Mouse (Mus musculus) liver, embryonic 13.5 days (tissue): ENCODE measurements at regions not wholly inside any gene's neighbourhood (a gene's known extent, or its start where the extent isn't known, plus 50 kb on each side); places are given as distances from the start of the nearest gene placed in this dataset.

Source experiments
- ATAC-seq: fragments of 200-750 bp; cut with Nextera tagmentation; 2 replicates; pipeline ENCODE4 v1.8.0; 2017; ENCODE audit warnings: low read depth, mild to moderate bottlenecking, moderate number of reproducible peaks, moderate library complexity
- DNase-seq: peaks from one replicate; pipeline ENCODE4 v3.0.0; 2022
- H3K27ac ChIP-seq: fragments of 300-500 bp; sonication (generic); 2 replicates; pipeline ENCODE4 v1.5.1; 2015; ENCODE audit warnings: moderate library complexity, mild to moderate bottlenecking, inconsistent platforms
- H3K27me3 ChIP-seq: fragments of 300-500 bp; sonication (generic); 2 replicates; pipeline ENCODE4 v1.6.1; 2015; ENCODE audit warnings: mild to moderate bottlenecking, inconsistent platforms
- H3K36me3 ChIP-seq: fragments of 300-500 bp; sonication (generic); 2 replicates; pipeline ENCODE4 v1.6.1; 2015; ENCODE audit warnings: mild to moderate bottlenecking, inconsistent platforms
- H3K4me1 ChIP-seq: fragments of 300-500 bp; sonication (generic); replicated peaks from 2 replicates; pipeline ENCODE4 v1.6.1; 2015; ENCODE audit warnings: inconsistent platforms
- H3K4me2 ChIP-seq: fragments of 300-500 bp; sonication (generic); 2 replicates; pipeline ENCODE4 v1.6.1; 2015; ENCODE audit warnings: inconsistent platforms, mild to moderate bottlenecking, moderate library complexity
- H3K4me3 ChIP-seq: fragments of 300-500 bp; sonication (generic); replicated peaks from 2 replicates; pipeline ENCODE4 v1.5.1; 2015; ENCODE audit warnings: mild to moderate bottlenecking, inconsistent platforms
- H3K9ac ChIP-seq: fragments of 300-500 bp; sonication (generic); 2 replicates; pipeline ENCODE4 v1.6.1; 2015; ENCODE audit warnings: mild to moderate bottlenecking, inconsistent platforms
- H3K9me3 ChIP-seq: fragments of 300-500 bp; sonication (generic); replicated peaks from 2 replicates; pipeline ENCODE4 v1.6.1; 2016; ENCODE audit warnings: inconsistent platforms
- WGBS: fragments of 180-500 bp; shearing (Covaris S2); methylation state at CpG from one replicate; pipeline ENCODE4 v1.1.7; 2015; ENCODE audit not compliant: insufficient replicate concordance; 5-methylcytosine and 5-hydroxymethylcytosine counted together

DNA sequence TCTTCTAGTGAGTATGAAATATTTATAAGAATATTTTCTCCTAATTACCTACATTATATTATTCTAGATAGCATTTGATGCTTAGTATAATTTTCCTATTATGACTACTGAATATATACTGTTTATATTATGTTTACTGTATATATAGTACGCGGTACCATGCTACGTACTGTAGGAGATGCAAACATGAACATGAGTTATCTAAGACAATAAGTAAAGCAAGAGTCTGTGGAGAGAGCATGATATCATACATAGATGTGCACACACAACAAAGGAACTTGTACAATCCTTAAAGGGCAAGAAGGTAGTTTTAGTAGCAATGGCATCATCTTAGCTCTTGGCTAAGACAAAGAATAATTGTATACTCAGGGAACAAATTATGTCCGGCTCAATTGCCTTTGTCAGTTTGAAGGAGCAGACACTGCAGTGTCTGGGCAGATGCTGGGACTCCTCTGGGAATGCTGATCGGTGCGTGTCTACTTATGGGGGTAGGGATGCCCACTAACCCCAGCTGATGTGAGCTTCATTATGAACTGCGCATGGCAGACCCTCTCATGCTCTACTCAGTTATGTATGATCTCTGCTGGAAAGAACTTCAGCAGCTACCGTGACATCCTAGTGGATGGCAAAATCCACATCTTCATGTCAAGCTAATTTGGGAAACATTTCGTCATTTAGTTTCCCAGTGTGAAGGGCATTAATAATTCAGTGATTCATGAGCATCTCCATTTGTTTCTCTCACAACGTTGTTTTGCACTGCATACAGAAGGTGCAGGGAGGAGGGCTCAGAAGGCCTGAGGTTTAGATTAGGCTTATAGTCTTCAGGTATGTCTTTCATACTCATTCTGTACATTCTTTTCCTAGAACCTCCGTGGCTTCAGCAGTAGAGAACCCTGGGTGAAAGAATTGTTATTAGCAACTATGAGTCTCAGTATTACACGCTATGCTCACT, 70.8 kb upstream of the Mycbp2 start:
- ATAC-seq (no peak), DNase-seq (no peak)
- Histone ChIP-seq H3K4me2 (no peak overlapping the region), H3K9ac (no peak overlapping the region), H3K4me1 (no peaks in the 10 kb centered on the region), H3K9me3 (no peaks in the 10 kb centered on the region), H3K4me3 (no peak overlapping the region), H3K36me3 (no peaks in the 10 kb centered on the region), H3K27ac (no peak overlapping the region), H3K27me3 (no peaks in the 10 kb centered on the region)
- WGBS = 75% methylated on average over 12 of the region's 12 CpGs

DNA sequence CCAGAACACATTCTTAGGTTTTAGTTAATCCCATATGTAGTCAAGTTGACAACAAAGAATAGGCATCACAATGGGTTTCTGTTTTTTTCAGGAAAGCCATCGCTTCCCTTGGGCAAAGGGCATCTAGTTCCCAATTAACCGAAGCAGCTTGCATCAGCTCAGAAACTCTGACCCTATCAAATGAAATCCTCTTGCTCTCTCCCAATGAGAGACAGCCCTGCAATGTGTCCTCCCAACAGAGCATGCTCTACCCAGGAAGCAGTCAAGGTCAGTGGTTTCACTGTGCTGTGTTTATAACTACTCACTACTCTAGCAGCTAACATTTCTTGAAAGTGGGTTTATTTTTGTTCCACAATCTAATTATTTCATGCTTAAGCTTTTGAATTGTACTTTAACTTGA, 58.0 kb upstream of the Mycbp2 start:
- 62% methylated on average over 2 of the region's 2 CpGs for WGBS
- Histone ChIP-seq H3K36me3 (no peaks in the 10 kb centered on the region), H3K4me2 (no peak overlapping the region), H3K4me1 (no peaks in the 10 kb centered on the region), H3K4me3 (no peak overlapping the region), H3K9ac (no peak overlapping the region), H3K27ac (no peak overlapping the region), H3K9me3 (no peaks in the 10 kb centered on the region), H3K27me3 (no peaks in the 10 kb centered on the region)
- ATAC-seq (0 out of 2 replicates have a peak, but pooled peaks have one; percentile 47), DNase-seq (no peak)

DNA sequence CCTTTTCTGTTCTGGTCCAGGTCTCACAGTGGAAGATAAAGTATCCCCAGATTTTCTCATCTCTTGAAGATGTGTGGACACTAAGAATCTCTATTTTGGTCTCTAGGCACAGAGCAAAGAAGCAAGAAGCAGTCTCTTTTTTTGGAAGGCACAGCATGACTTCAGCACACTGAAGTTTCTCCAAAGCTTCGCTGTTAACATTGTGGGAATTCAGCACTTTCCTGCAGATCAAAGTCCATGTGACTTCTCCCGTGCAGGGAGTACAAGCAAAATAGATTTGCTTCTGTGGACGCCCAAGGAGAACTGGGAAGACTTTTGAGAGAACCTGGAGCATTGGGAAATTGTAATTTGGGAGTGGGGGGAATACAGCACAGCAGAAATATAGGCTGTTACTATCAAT, 56.4 kb upstream of the Mycbp2 start:
- Histone ChIP-seq H3K4me2 (no peak overlapping the region), H3K4me3 (no peak overlapping the region), H3K9ac (no peak overlapping the region), H3K4me1 (no peaks in the 10 kb centered on the region), H3K36me3 (no peaks in the 10 kb centered on the region), H3K27me3 (no peaks in the 10 kb centered on the region), H3K9me3 (no peaks in the 10 kb centered on the region), H3K27ac (no peak overlapping the region)
- no peak for DNase-seq
- 55% methylated on average over 3 of the region's 3 CpGs for WGBS
- ATAC-seq = no peak

DNA sequence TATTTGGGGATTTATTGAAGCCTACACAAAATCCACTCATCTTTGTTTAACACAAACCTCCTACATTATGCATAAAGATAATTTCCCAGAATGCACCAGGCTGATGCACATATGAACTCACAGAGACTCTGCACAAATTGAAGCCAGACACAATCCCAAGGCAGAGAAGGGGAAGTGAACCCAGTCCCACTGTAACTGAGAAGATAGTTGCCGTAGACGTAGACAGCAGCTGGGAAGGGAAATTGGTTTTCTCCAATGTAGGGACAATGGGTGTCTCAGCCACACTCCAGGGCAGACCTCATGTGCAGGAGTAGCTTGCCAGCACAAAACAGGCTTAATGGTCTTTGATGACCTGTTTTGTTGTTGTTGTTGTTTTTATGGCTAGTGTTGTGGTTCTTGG, 55.4 kb upstream of the Mycbp2 start:
- no peak overlapping the region for H3K4me2 ChIP-seq
- H3K9me3 ChIP-seq = no peaks in the 10 kb centered on the region
- no peak overlapping the region for H3K9ac ChIP-seq
- H3K4me3 ChIP-seq = no peak overlapping the region
- H3K27me3 ChIP-seq = no peaks in the 10 kb centered on the region
- 36% methylated on average over 2 of the region's 2 CpGs for WGBS
- no peaks in the 10 kb centered on the region for H3K4me1 ChIP-seq
- DNase-seq (no peak), ATAC-seq (no peak)
- no peaks in the 10 kb centered on the region for H3K36me3 ChIP-seq
- no peak overlapping the region for H3K27ac ChIP-seq

DNA sequence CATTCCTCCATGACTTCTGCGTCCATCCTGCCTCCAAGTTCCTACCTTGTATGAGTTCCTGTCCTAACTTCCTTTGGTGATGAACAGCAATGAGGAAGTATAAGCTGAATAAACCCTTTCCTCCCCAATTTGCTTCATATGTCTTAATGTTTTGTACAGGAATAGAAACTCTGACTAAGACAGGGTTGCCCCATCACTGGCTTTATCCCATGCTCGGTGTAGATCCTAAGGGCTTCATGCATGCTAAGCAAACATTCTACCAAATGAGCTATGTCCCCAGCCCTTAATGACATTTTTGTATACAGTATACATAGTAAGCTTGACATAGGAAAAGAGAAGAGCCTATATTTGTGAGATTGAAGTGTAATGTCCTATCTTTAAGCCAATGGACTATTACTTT, 54.7 kb upstream of the Mycbp2 start:
- Histone ChIP-seq H3K4me1 (no peaks in the 10 kb centered on the region), H3K4me2 (no peak overlapping the region), H3K9ac (no peak overlapping the region), H3K4me3 (no peak overlapping the region), H3K27me3 (no peaks in the 10 kb centered on the region), H3K9me3 (no peaks in the 10 kb centered on the region), H3K36me3 (no peaks in the 10 kb centered on the region), H3K27ac (no peak overlapping the region)
- 67% methylated on average over 2 of the region's 2 CpGs for WGBS
- DNase-seq (no peak), ATAC-seq (no peak)

DNA sequence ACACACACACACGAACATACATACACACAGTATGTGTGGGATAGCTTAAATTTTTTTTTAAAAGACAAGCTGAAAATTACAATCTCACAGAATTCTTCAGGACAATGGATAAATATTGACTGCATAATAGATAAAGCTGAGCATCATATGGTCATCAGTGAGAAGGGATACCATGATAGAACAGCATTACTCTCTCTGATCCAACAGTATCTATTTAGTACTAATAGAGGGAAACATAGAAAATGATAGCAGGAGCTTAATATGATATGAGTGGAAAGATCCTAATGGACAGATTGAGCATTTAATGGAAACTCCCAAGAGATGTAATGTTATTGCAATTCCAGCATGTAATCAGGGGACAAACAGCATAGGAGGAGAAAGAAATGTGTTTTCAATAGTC, 51.8 kb upstream of the Mycbp2 start:
- Histone ChIP-seq H3K4me2 (no peak overlapping the region), H3K9me3 (no peaks in the 10 kb centered on the region), H3K9ac (no peak overlapping the region), H3K27me3 (no peaks in the 10 kb centered on the region), H3K27ac (no peak overlapping the region), H3K4me1 (no peaks in the 10 kb centered on the region), H3K36me3 (no peaks in the 10 kb centered on the region), H3K4me3 (no peak overlapping the region)
- DNase-seq (no peak), ATAC-seq (no peak)
- 60% methylated on average over 1 of the region's 1 CpGs for WGBS
